Mouse (Mus musculus) lung, adult 2 months (tissue): ENCODE data around the gene Proca1.

Experiments
- CTCF ChIP-seq: fragments of 200-500 bp; IDR thresholded peaks from 2 replicates; pipeline ENCODE4 v1.5.1; 2011; ENCODE audit warnings: mild to moderate bottlenecking, low read length, control low read depth; ENCODE audit not compliant: insufficient read depth
- POLR2A ChIP-seq: fragments of 200-500 bp; IDR thresholded peaks from 2 replicates; pipeline ENCODE4 v1.6.1; 2011; ENCODE audit warnings: low read depth, mild to moderate bottlenecking, control low read depth, low read length, borderline replicate concordance; ENCODE audit errors: extremely low read depth

GRCm38 (mm10) chr11:78176905-78177331 lies 16.3 kb upstream of the Proca1 start:
- TF ChIP-seq POLR2A (no peak), CTCF (no peak)
